Mouse (Mus musculus): ENCODE results near the gene Serpinb1a.
A peak's percentile ranks its signal among the peaks of the same experiment; 100 is the strongest.

Serpinb1a gene

GRCm38 (mm10) chr13:32834513-32834912 is 16.5 kb downstream of the Serpinb1a start:
- DNase-seq (ENCODE audit: low spot score in 2 of 2): no peak

DNA sequence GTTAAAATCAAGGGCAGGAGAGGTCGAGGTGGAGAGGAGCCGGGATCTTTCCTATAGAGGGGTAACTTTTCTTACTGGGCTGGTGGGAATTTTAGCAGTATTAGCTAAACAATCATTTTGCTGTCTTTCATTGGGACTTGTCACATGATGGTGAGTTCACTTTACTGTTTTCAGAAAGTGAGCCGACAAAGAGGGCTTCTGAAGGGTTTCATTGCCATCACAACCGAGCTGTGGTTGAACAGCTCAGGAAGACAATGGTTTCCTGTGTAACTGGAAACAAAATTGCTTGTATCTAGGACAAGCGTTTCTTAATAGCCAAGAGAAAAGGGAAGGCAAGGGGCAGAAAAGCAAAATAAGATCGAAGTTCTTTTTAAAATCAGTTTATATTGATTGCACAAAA is 17.7 kb downstream of the Serpinb1a start:
- no peak for DNase-seq (ENCODE audit: low spot score in 2 of 2)

DNA sequence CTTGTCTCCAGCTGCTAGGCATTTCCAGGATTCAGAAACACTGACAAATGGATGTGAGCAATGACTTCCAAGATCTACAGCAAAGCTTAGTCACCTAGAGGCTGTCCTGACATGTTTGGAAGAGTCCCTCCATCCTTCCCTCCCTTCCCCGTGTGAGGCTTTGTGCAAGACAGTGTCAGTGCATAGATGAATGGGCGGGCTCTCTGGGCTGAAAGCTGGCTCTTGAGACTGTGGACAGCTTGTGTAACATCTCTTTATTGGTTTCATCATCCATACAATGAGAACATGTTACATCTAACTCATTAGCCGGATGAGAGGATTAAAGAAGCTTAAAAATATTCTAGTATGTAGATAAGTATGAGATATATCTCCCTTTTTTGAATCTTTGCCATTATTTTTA is 18.2 kb downstream of the Serpinb1a start:
- DNase-seq (ENCODE audit: low spot score in 2 of 2): no peak

- no peak for DNase-seq (ENCODE audit: low spot score in 2 of 2)
Measured at GRCm38 (mm10) chr13:32831505-32832273, 19.3 kb downstream of the Serpinb1a start.

GRCm38 (mm10) chr13:32828886-32829285 is 22.1 kb downstream of the Serpinb1a start:
- no peak for DNase-seq (ENCODE audit: low spot score in 2 of 2)

GRCm38 (mm10) chr13:32827951-32828350 is 23.0 kb downstream of the Serpinb1a start:
- peak in 1 of 2 experiments; percentile 24 for DNase-seq (ENCODE audit: low spot score in 2 of 2)

GRCm38 (mm10) chr13:32827111-32827822 is 23.7 kb downstream of the Serpinb1a start:
- no peak for DNase-seq (ENCODE audit: low spot score in 2 of 2)

GRCm38 (mm10) chr13:32825546-32825945 is 25.4 kb downstream of the Serpinb1a start:
- no peak for DNase-seq (ENCODE audit: low spot score in 2 of 2)

DNA sequence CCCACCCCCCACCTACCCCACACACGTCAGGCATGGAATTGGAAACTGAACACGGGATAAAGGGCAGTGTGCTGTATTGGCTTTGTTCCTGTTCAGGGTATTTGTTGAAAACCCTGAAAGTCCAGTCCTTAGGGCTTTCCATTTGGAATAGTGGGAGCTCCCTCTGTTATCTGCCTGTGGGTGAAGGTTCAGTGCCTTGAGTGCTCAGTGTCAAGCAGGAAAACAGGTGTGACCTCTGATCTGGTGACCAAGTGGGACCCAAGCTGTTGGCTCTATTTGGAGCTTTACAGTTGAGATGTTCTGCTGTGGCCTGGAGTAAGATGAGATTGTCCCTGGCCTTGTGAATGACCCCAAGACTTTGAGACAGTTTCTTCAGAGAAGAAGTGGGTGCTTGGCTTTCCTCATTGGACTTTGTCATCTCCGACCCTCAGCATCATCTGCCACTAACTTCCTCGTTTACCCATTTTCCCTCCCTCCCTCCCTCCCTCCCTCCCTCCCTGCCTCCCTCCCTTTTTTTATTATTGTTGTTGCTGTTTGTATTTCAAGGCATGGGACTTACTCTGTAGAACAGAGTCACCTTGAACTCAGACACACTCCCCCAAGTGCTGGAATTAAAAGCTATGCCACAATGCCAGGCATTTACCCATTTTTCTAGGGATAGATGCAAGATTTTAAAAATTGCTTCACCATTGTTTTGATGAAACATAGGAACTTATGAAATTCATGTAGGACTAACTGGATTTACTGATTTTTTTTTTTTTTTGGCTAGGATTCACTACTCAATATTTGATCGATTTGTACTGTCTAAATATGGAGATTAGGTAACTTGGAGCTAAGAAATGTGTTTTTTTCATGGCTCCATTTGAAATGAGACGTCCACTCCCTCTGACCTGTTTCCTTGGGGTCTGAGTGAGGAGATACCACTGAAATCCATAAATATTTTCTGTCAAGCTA is 26.3 kb downstream of the Serpinb1a start:
- no peak for DNase-seq (ENCODE audit: low spot score in 2 of 2)

GRCm38 (mm10) chr13:32823126-32823525 is 27.9 kb downstream of the Serpinb1a start:
- DNase-seq (ENCODE audit: low spot score in 2 of 2): no peak

GRCm38 (mm10) chr13:32821671-32822070 is 29.3 kb downstream of the Serpinb1a start:
- DNase-seq (ENCODE audit: low spot score in 2 of 2): no peak

DNA sequence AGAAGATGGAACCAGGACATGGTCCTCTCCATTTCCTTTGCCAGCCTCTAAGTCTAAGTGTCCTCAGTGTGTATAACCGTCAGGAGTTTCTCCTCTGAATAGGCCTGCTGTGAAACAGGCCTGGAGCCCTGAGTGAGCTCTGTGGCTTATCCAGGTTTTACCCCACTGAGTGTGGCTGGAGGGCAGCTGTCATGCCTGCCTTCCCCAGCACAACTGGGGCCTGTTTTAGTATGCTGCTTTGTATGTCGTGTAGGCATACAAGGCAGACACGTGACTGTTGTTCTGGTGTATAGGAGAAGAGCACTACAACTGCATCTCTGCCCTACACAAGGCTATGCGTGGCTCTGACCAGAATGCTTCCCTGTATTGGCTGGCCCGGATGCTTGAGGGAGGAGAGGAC is 31.1 kb downstream of the Serpinb1a start:
- no peak for DNase-seq (ENCODE audit: low spot score in 2 of 2)

DNA sequence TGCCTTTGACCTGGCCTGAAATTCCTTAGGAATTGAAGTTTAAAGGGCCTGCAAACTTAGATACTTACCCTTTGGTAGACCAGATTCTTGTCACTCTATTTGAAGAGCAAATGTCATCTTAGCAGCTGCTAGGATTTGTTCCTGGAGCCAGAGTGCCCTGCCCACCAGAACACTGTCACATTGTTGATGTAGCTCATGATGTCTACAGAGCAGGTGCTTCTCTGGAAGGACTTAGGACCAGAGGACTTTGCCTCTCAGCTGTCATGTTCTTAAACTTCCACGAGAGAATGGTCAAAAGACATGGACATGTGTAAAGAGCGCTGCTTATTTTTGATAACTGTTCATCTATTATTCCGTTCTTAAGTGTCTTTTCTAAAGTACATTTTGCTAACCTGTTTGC is 31.7 kb downstream of the Serpinb1a start:
- no peak for DNase-seq (ENCODE audit: low spot score in 2 of 2)

DNA sequence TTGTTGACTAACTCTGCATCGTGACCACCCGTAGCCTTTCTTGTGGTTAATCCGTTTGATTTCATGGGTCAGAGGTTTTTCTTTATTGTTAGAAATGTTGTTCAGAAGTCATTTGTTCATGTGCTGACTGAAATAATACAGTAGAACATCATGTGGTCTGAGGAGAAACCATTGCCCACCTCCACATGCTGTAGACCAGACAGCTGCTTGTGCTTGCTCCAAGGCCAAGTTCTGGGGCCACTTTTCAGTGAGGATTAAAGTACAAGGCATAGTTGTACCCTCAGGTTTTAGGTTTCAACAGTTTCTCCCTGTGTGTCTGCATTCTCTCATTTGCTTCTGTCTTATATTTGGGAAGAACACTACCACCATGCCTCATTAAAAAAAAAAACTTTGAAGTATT is 43.4 kb downstream of the Serpinb1a start:
- no peak for DNase-seq (ENCODE audit: low spot score in 2 of 2)

DNA sequence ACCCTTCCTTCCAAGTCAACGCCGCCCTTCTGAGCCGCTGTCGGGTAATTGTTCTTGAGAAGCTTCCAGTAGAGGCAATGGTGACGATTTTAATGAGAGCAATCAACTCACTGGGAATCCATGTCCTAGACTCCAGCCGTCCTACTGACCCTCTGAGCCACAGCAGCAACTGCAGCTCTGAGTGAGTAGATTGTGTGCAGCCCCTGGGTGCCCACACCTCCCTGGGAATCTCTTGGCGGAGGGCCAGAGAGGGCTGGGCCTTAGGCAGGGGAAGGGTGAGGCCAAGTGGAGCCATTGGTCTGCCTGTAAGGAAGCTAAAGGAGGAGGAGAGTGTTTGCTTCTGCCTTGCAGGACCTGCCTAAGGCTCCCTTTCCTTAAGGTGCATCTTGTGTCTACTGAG is 44.2 kb downstream of the Serpinb1a start:
- no peak for DNase-seq (ENCODE audit: low spot score in 2 of 2)

- no peak for DNase-seq (ENCODE audit: low spot score in 2 of 2)
Measured at GRCm38 (mm10) chr13:32803701-32804345, 47.2 kb downstream of the Serpinb1a start.

- DNase-seq (ENCODE audit: low spot score in 2 of 2): peak; percentile 32 to 63
Measured at GRCm38 (mm10) chr13:32802259-32803081, 48.5 kb downstream of the Serpinb1a start, which contains the start of gene D930007J09Rik. D930007J09Rik (minus strand) TSS chr13:32802849.

DNA sequence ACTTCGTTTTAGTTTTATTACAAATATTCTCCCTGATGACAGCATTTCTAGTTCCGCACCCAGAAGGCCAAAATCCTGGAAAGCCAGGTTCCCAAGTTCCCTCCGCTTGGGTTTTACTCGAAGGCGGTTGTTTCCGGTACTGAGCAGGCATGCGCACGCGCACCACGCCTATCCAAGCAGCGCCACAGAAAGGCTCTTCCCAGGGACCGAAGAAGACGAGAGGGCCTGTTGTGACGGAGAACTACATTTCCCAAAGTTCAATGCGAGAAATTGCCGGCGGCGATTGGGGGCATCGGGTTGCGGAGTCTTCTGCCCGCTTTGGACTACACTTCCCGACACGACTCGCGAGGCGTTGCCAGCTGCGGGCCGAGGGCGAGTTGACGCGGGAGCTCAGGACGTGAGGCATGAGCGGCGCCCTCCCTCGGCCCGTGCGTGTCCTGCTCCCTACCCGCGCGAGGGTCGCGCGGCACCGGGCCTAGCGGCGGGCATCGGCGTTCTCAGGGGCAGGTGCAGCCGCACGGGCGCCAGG is 49.2 kb downstream of the Serpinb1a start, which contains the start of gene Wrnip1:
Wrnip1 (plus strand) TSS at position 346 of the 529 bp plus-strand sequence.
- DNase-seq (ENCODE audit: low spot score in 2 of 2): peak; percentile 98

DNA sequence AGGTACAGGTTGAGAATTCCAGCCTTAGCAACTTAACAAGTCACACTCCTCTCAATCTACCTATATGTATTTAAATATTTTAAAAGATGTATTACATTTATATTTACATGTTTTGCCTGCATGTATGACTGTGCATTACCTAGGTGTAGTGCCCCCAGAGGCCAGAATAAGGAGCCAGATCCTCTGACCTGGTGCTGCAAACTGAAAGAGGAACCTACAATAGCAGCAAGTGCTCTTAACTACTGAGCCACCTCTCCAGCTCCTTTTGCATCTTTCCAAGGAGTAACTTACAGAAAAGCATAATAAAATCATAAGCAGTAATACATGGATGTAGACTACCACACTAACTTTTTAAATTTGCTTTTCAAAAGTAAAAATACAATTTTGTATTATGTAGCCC is 50.1 kb downstream of the Serpinb1a start:
- no peak for DNase-seq (ENCODE audit: low spot score in 2 of 2)

DNA sequence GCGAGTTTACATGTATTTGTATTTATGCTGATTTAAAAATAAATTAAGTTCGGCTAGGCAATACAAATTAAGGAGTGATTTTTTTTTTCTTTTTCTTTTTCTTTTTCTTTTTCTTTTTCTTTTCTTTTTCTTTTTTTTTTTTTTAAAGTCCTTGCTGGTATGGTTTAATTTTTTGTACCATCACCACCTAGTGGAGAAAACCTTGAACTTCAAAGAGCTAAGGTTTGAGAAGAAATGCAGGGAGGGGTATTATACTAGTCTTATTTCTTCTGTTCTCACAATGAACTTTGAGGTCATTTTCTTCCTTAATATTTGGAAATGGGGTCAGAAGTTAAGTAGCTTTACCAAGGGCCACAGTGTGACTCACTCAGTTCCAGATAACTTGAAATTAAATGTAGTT is 51.9 kb downstream of the Serpinb1a start:
- no peak for DNase-seq (ENCODE audit: low spot score in 2 of 2)

All from frontal cortex, postnatal 10 days (tissue).